In the genomic region with DNA sequence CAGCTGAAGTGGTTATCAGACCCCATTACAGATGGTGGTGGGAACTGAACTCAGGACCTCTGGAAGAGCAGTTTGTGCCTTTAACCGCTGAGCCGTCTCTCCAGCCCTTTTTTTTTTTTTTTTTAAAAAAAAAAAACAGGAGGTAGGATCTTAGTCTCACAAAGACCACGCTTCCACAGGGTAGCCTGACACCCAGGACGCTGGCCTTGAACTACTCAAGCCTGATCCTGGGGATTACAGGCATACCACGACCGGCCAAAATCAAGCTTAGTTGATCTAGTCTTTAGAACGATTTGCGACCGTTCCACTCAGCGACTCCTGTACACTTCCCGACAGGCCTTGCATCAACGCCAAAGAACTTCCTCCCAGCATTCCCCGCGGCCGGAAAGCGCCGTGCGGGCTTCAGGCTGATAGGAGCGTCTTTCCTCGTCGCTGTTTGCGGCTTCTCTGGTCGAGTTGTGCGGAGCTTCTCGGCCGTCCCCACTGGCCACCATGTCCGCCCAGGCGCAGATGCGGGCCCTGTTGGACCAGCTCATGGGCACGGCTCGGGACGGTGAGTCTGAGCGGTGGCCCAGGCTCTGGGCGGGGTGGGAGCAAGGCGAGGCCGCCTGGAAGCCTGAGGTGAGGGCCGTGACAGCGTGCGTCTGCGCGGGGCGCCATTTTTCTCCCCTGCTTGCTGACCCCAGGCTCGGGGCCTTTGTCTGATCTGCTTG, we compare ENCODE assay signal across 8 mouse cellular contexts. TPM values are rescaled to one million over a fixed set of nuclear protein-coding genes. Genes with fewer than 3 reads are reported as not detected.
DNase-seq lines count a peak whose midpoint lies in the region; ATAC-seq and TF ChIP-seq lines count a peak whose summit lies in the region.

A gene (plus strand): TSS at position 358 of the 713 bp plus-strand sequence.

- no peaks in the 10 kb centered on the region for H3K9me3 ChIP-seq in erythroblast, embryonic 14.5 days (ENCODE audit: control insufficient read depth, low read length)
- H3K9me3 ChIP-seq in heart, embryonic 12.5 days (replicated peaks): no peaks in the 10 kb centered on the region
- no peaks in the 10 kb centered on the region for H3K9me3 ChIP-seq in kidney, postnatal 0 days (replicated peaks; ENCODE audit: low read length)
- H3K9me3 ChIP-seq in liver, embryonic 11.5 days (ENCODE audit: control insufficient read depth, low read length): no peaks in the 10 kb centered on the region
- H3K9me3 ChIP-seq in stomach, embryonic 14.5 days (ENCODE audit: control insufficient read depth, low read depth, low read length): no peaks in the 10 kb centered on the region

- TF ChIP-seq CTCF in C2C12 (IDR thresholded peaks at IDR 0.05; ENCODE audit: control insufficient read depth, insufficient read depth, insufficient read length): no peak
- TF ChIP-seq CTCF in brain, embryonic 14.5 days (IDR thresholded peaks at IDR 0.05; ENCODE audit: borderline replicate concordance, extremely low read depth, insufficient read depth, insufficient read length): no peak
- TF ChIP-seq CTCF in kidney, postnatal 0 days (IDR thresholded peaks at IDR 0.05; ENCODE audit: low read depth): 0 out of 2 replicates have a peak, but pooled peaks have one; percentile 7

- peaks cover 33% of the 10 kb centered on the region for H3K36me3 ChIP-seq in C2C12 (ENCODE audit: control insufficient read depth, insufficient read depth)
- H3K36me3 ChIP-seq in erythroblast, embryonic 14.5 days (ENCODE audit: control insufficient read depth): peaks cover 30% of the 10 kb centered on the region
- H3K36me3 ChIP-seq in heart, embryonic 12.5 days: peaks cover 16% of the 10 kb centered on the region
- 0 out of 2 replicates have a peak, but pooled peaks cover 5% of the 10 kb centered on the region for H3K36me3 ChIP-seq in kidney, postnatal 0 days (ENCODE audit: insufficient read depth, low read length)
- peaks cover 9% of the 10 kb centered on the region for H3K36me3 ChIP-seq in liver, embryonic 11.5 days (ENCODE audit: control insufficient read depth, insufficient read depth, low read length)
- H3K36me3 ChIP-seq in stomach, embryonic 14.5 days (ENCODE audit: control insufficient read depth, insufficient read depth, low read length): peaks cover 18% of the 10 kb centered on the region

- H3K79me3 ChIP-seq in C2C12 (ENCODE audit: low read depth): peaks cover 43% of the 10 kb centered on the region

- peak; percentile 97 for ATAC-seq in heart, embryonic 12.5 days (ENCODE audit: insufficient number of reproducible peaks, low FRiP score)
- peak; percentile 89 for ATAC-seq in kidney, postnatal 0 days (replicated peaks; ENCODE audit: low FRiP score, low read depth)
- ATAC-seq in liver, embryonic 11.5 days (replicated peaks; ENCODE audit: low FRiP score): peak; percentile 96
- ATAC-seq in stomach, embryonic 14.5 days (ENCODE audit: insufficient number of reproducible peaks, insufficient read depth, low FRiP score, low read depth): peak; percentile 93

- H3K27ac ChIP-seq in heart, embryonic 12.5 days (ENCODE audit: poor library complexity, severe bottlenecking): peak within 1 kb of the TSS; percentile 98
- H3K27ac ChIP-seq in kidney, postnatal 0 days: peak within 1 kb of the TSS; percentile 100
- peak within 1 kb of the TSS; percentile 96 for H3K27ac ChIP-seq in liver, embryonic 11.5 days (ENCODE audit: low read depth, low read length)
- peak within 1 kb of the TSS; percentile 98 for H3K27ac ChIP-seq in stomach, embryonic 14.5 days (ENCODE audit: low read length)

- peak within 1 kb of the TSS; percentile 68 for H3K4me2 ChIP-seq in heart, embryonic 12.5 days
- peak within 1 kb of the TSS; percentile 64 for H3K4me2 ChIP-seq in kidney, postnatal 0 days (ENCODE audit: low read length)
- peak within 1 kb of the TSS; percentile 75 for H3K4me2 ChIP-seq in liver, embryonic 11.5 days
- peak within 1 kb of the TSS; percentile 92 for H3K4me2 ChIP-seq in stomach, embryonic 14.5 days (replicated peaks; ENCODE audit: low read depth, low read length)

- H3K4me1 ChIP-seq in erythroblast, embryonic 14.5 days (ENCODE audit: control insufficient read depth): peaks cover 25% of the 10 kb centered on the region
- H3K4me1 ChIP-seq in heart, embryonic 12.5 days (replicated peaks): peaks cover 10% of the 10 kb centered on the region
- H3K4me1 ChIP-seq in kidney, postnatal 0 days (replicated peaks; ENCODE audit: insufficient read depth, low read length): 0 out of 2 replicates have a peak, but pooled peaks cover 6% of the 10 kb centered on the region
- H3K4me1 ChIP-seq in liver, embryonic 11.5 days (replicated peaks; ENCODE audit: control insufficient read depth, insufficient read depth, low read length): peaks cover 15% of the 10 kb centered on the region
- H3K4me1 ChIP-seq in stomach, embryonic 14.5 days (ENCODE audit: control insufficient read depth, insufficient read depth, low read length): peaks cover 6% of the 10 kb centered on the region

- peak within 1 kb of the TSS; percentile 92 for H3K4me3 ChIP-seq in C2C12 (ENCODE audit: insufficient read depth, poor library complexity, severe bottlenecking)
- peak within 1 kb of the TSS; percentile 89 for H3K4me3 ChIP-seq in erythroblast, embryonic 14.5 days (replicated peaks)
- peak within 1 kb of the TSS; percentile 92 for H3K4me3 ChIP-seq in heart, embryonic 12.5 days
- H3K4me3 ChIP-seq in kidney, postnatal 0 days (replicated peaks; ENCODE audit: low read depth, low read length): peak within 1 kb of the TSS; percentile 94
- peak within 1 kb of the TSS; percentile 88 for H3K4me3 ChIP-seq in liver, embryonic 11.5 days (ENCODE audit: low read depth, low read length)
- H3K4me3 ChIP-seq in stomach, embryonic 14.5 days (ENCODE audit: low read depth, low read length): peak within 1 kb of the TSS; percentile 73

- peak; percentile 98 for DNase-seq in brain, embryonic 14.5 days (ENCODE audit: low read depth)
- peak; percentile 98 for DNase-seq in kidney, postnatal 0 days (ENCODE audit: low spot score)
- DNase-seq in liver, embryonic 11.5 days (ENCODE audit: low spot score): peak; percentile 92
- DNase-seq in naive thymus-derived CD4-positive, alpha-beta T cell, adult 2 months (ENCODE audit: low read depth): peak; percentile 92

- peak; percentile 82; the same call in 1 of the 2 replicates for TF ChIP-seq POLR2A in brain, embryonic 14.5 days (IDR thresholded peaks at IDR 0.05; ENCODE audit: borderline replicate concordance, extremely low read depth, insufficient read depth, insufficient read length, poor library complexity, severe bottlenecking)

- H3K27me3 ChIP-seq in C2C12 (ENCODE audit: control insufficient read depth, insufficient read depth, insufficient read length): peaks cover 3% of the 10 kb centered on the region
- H3K27me3 ChIP-seq in erythroblast, embryonic 14.5 days (ENCODE audit: control insufficient read depth): 0 out of 2 replicates have a peak, but pooled peaks cover 2% of the 10 kb centered on the region
- H3K27me3 ChIP-seq in heart, embryonic 12.5 days (replicated peaks): no peaks in the 10 kb centered on the region
- no peaks in the 10 kb centered on the region for H3K27me3 ChIP-seq in kidney, postnatal 0 days (ENCODE audit: insufficient read depth, low read length)
- no peaks in the 10 kb centered on the region for H3K27me3 ChIP-seq in liver, embryonic 11.5 days (replicated peaks; ENCODE audit: control insufficient read depth, insufficient read depth, low read length)
- no peaks in the 10 kb centered on the region for H3K27me3 ChIP-seq in stomach, embryonic 14.5 days (ENCODE audit: control insufficient read depth, insufficient read depth, low read length)

- 0% methylated on average over 43 of the region's 43 CpGs for WGBS in heart, embryonic 12.5 days
- under 1% methylated on average over 42 of the region's 43 CpGs for WGBS in kidney, postnatal 0 days
- WGBS in liver, embryonic 11.5 days: under 1% methylated on average over 43 of the region's 43 CpGs
- WGBS in stomach, embryonic 14.5 days: under 1% methylated on average over 43 of the region's 43 CpGs

- H3K79me2 ChIP-seq in C2C12 (ENCODE audit: control insufficient read depth, insufficient read depth): peaks cover 50% of the 10 kb centered on the region

- H3K9ac ChIP-seq in heart, embryonic 12.5 days: peak within 1 kb of the TSS; percentile 97
- peak within 1 kb of the TSS; percentile 99 for H3K9ac ChIP-seq in kidney, postnatal 0 days (ENCODE audit: low read depth, low read length)
- peak within 1 kb of the TSS; percentile 94 for H3K9ac ChIP-seq in liver, embryonic 11.5 days (ENCODE audit: low read depth, low read length)
- H3K9ac ChIP-seq in stomach, embryonic 14.5 days (replicated peaks; ENCODE audit: low read depth, low read length): peak within 1 kb of the TSS; percentile 89

- peak within 1 kb of the TSS; percentile 100 for H3ac ChIP-seq in C2C12 (ENCODE audit: control insufficient read depth, insufficient read length, low read depth)

TF ChIP-seq in C2C12, 6 proteins besides CTCF, POLR2A, EP300 and RAD21:
- TF ChIP-seq CEBPB (IDR thresholded peaks at IDR 0.05; ENCODE audit: low read depth): no peak
- TF ChIP-seq USF1 (IDR thresholded peaks at IDR 0.05; ENCODE audit: low read depth): no peak
- no peak for TF ChIP-seq MAX (IDR thresholded peaks at IDR 0.05)
- TF ChIP-seq MYOD1 (IDR thresholded peaks at IDR 0.05; ENCODE audit: control insufficient read depth, insufficient read length, low read depth): no peak
- no peak for TF ChIP-seq MYOG (IDR thresholded peaks at IDR 0.05; ENCODE audit: control insufficient read depth, extremely low read depth, insufficient read length)
- no peak for TF ChIP-seq FOSL1 (IDR thresholded peaks at IDR 0.05; ENCODE audit: insufficient read depth, low read length, poor library complexity, severe bottlenecking)
TF ChIP-seq in C2C12: peak in this region for 0.

RNA-seq across cellular contexts. Expression of the gene that starts here (rescaled TPM):
- polyA plus RNA-seq in C2C12 (2012; fragmentation: generic; extraction: Trizol): 45.0 TPM
- 111 and 114 TPM in 2 replicates for polyA plus RNA-seq in brain, embryonic 14.5 days (2012; rRNA removed)
- 2.9 and 3.2 TPM in 2 replicates for polyA plus RNA-seq in erythroblast, embryonic 14.5 days (2012)
- 72.3 and 77.0 TPM in 2 replicates for polyA plus RNA-seq in heart, embryonic 12.5 days (2016; fragmentation: Nextera tagmentation; extraction: Ambion mirVana)
- polyA plus RNA-seq in kidney, postnatal 0 days (2015; fragmentation: Nextera tagmentation; extraction: Ambion mirVana): 71.3 and 75.7 TPM in 2 replicates
- polyA plus RNA-seq in liver, embryonic 11.5 days (2014; fragmentation: Nextera tagmentation; extraction: Ambion mirVana): 107 and 110 TPM in 2 replicates
- polyA plus RNA-seq in stomach, embryonic 14.5 days (2014; fragmentation: Nextera tagmentation; extraction: Ambion mirVana): 106 and 108 TPM in 2 replicates

Comparison
In these comparisons a context has a peak if more than half of its experiments do, and no peak if none do; other contexts are left out.
1. Peak in every context shown above with its lines: DNase-seq, ATAC-seq, H3K4me3 ChIP-seq and H3K27ac ChIP-seq.
2. RNA of the gene that starts here (polyA plus RNA-seq): 111 to 114 TPM in brain, embryonic 14.5 days, 107 to 110 TPM in liver, embryonic 11.5 days, 106 to 108 TPM in stomach, embryonic 14.5 days, 71.3 to 75.7 TPM in kidney, postnatal 0 days, 72.3 to 77.0 TPM in heart, embryonic 12.5 days and 45.0 TPM in C2C12 (single experiment); 2.9 to 3.2 TPM in erythroblast, embryonic 14.5 days; every median in the first group is over 10 times any median in the second.